Mouse (Mus musculus): ENCODE data around the gene Dpp9.
A peak's percentile ranks its signal among the peaks of the same experiment; 100 is the strongest.
"Not testable (repeated sequence)": the region's sequence is repeated elsewhere in the genome, so short reads cannot be mapped to it uniquely, and the experiment has no call there.

Gene Dpp9

DNA sequence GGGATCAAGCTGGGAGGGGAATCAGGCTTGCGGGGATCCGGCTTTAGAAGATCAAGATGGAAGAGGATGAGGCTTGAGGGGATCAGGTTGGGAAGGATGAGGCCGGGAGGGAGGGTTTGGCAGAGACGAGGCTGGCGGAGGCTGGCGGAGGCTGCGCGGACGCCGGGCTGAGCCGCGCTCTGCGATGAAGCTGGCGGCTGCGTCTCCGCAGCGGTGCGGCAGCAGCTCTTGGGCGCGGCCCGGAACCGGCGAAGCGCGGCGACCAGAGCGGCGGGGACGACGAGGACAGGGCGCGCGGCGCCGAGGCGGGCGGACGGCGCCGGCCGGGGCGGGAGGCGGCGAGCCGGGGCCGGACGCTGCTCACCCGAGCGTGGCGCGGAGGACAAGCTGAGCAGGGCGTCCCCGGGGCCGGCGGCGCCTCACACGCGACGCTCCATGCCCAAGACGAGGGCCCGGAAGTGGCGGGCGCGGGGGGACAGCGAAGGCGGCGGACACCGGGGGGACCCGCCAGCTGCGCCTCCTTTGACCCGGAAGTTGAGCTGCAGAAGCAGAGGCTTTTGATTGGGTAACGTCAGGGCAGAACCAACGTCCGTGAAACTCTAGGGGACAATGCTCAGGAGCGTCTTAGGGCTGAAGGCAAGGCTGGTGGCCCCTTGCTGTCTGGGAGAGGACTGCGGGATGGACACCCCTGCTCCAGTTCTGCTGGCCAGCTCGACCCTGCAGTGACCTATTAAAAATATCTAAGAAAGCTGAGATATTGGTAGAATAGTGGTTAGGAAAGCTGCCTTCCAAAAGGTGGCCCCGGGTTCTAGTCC lies at the start of gene Dpp9:
Gene Dpp9, minus strand, starts transcription at position 529 of the 815 bp plus-strand sequence.
- peak; percentile 93 for DNase-seq (ENCODE audit: low spot score)

- no peak for DNase-seq (ENCODE audit: low spot score)
These were observed 47.6 kb upstream of the Dpp9 start for GRCm38 (mm10) chr17:56266271-56266670.

DNA sequence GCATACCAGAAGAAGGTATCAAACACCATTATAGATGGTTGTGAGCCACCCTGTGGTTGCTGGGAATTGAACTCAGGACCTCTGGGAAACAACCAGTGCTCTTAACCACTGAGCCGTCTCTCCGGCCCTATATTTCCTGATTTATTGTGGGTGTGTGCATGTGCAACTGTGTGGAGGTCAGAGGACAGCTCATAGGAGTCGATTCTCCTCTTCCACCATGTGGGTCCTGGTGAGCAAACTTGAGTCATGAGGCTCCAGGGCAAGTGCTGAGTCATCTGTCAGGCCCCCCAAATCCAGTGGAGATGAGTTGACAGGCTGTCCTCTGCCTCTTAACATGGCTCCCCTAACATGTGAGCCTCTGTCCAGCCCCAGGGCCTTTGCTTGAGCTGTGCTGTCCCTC lies 47.2 kb upstream of the Dpp9 start:
- DNase-seq (ENCODE audit: low spot score): no peak

GRCm38 (mm10) chr17:56265011-56265410 lies 46.3 kb upstream of the Dpp9 start:
- DNase-seq (ENCODE audit: low spot score): no peak

DNA sequence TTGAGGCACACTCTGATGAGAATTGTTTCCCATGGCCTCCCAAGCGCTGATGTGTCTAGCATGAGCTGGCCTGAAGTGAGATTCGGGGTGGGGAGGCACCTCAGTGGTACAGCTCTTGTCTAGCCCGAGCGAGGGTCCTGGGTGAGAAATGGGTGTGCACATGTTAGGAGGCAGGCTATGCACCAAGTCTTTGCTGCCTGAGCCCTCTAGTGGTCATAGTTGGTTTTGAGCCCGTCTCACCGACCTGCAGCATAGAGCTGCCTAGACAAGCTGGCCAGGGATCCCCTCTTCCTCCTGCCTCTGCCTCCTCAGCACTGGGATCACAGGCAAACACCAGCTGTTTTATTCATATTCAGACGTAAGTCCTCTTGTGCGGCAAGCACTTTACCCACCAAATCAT lies 45.3 kb upstream of the Dpp9 start:
- peak; percentile 87 for DNase-seq (ENCODE audit: low spot score)

DNA sequence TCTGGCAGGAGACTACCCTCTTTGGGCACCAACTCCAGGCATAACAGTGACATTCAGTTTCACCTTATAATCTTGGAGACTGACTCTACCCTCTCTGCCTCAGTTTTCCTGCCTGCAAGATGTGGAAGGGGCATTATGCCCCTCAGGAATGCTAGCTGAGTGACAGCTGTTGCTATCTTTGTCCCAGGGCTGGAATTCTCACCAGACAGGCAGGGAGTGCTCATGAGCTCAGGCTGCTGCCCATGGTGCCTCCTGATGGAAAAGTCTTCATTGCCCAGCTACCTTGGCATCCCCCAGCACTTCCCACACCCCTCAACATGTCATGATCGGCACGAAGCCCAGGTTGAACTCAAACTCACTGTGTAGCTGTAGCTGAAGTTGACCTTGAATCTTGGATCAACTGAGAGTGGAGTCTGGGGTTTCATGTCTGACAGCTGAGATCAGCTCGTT lies 44.0 kb upstream of the Dpp9 start:
- no peak for DNase-seq (ENCODE audit: low spot score)

GRCm38 (mm10) chr17:56261166-56261565 lies 42.5 kb upstream of the Dpp9 start:
- DNase-seq (ENCODE audit: low spot score): no peak

DNA sequence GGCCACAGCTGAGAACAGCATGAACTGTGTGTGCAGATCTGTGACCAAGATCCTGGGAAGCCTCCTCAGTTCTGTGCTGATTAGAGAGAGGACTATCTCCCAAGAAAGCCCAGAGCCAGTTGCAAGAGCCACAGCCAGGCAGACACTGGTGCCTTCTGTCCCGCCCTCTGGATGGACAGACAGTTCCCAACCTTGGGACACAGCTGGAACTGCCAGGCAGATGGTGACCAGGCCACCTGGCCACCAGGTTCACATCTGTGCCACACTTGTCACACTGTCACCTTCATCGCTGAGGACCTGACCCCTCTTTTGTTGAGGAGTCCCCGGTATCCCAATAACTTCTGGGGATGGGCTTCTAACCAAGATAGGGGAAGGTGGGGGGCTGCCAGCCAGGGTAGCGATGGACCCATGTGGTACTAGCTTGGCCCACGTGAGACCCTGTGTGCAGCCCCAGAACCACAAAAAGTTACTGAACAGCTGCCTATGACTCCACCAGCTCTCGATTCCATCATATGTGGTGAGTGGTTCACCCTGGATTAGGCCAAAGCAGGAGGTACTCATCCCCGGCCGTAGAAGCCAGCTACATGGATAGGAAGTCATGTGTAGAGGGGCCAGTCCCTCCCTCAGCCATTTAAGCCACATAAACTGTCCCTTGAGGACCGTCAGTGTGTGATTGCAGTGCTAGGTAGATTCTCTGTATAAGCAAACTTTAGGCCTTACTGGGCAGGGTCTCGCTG lies 40.8 kb upstream of the Dpp9 start:
- no peak for DNase-seq (ENCODE audit: low spot score)

DNA sequence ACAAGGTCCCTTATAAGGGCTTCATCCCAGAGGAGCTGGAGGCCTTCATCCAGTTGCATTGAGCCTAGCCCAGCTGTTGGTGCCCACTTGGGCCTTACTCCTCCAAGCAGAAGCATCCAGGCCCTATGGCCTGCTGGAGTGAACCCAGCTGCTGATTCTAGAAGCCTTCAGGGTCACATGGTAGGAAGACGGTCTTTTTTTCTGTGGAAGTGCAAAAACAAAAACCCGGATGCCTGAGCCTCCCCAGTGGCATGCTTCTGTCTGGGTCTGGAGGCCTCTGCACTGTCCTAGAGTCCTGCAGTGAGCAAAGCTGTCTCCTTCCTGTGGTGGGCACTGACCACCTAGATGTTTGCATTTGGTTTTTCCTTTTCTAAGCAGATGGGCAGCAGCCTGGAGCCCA lies 40.1 kb upstream of the Dpp9 start:
- not testable (repeated sequence) for DNase-seq (ENCODE audit: low spot score)

DNA sequence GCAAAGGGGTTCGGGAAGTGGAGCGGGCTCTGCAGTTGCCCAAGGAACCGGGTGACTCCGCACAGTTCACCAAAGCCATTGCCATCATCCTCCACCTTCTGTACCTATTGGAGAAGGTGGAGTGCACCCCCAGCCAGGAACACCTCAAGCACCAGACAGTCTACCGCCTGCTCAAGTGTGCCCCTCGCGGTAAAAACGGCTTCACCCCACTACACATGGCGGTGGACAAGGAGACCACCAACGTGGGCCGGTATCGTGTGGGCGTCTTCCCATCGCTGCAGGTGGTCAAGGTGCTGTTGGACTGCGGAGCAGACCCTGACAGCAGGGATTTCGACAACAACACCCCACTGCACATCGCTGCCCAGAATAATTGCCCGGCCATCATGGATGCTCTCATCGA lies 39.6 kb upstream of the Dpp9 start:
- DNase-seq (ENCODE audit: low spot score): not testable (repeated sequence)

GRCm38 (mm10) chr17:56257181-56257894 lies 38.6 kb upstream of the Dpp9 start:
- DNase-seq (ENCODE audit: low spot score): no peak

DNA sequence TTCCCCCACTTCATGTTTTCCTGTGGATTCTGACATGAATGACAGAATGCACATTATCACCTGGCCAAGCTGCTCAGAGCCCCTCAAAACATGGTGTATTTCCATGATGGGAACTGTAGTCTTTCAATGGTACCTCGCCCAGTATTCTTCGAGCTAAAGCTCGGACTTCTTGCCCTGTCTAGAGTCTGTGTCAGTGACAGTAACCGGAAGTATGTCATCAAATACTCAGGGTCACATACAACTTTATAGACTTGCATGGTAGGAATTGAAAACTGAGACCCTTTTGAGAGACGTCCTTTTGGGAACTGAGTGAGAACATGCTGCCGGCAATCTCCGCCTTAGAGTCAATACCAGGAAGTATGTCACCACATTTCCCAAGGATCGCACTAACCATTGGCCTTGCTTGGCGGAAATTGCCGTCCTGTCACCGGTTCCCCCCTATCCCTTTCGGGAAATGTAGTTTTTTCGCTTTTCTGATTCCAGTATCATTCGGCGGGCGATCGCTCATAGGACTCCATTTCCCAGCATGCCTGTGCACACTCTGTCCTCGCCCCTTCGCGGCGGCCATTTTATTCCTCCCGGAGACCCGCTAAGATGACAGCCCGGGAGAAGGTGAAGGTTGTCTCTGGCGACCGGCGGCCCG lies 37.7 kb upstream of the Dpp9 start, which contains the start of gene Fem1a:
Gene Fem1a, plus strand, starts transcription at position 572 of the 643 bp plus-strand sequence.
- peak; percentile 99 for DNase-seq (ENCODE audit: low spot score)

GRCm38 (mm10) chr17:56255863-56256238 lies 37.1 kb upstream of the Dpp9 start:
- DNase-seq (ENCODE audit: low spot score): peak; percentile 98

- DNase-seq (ENCODE audit: low spot score): no peak
These were observed 36.7 kb upstream of the Dpp9 start for GRCm38 (mm10) chr17:56255429-56255828.

GRCm38 (mm10) chr17:56254695-56255094 lies 36.0 kb upstream of the Dpp9 start:
- DNase-seq (ENCODE audit: low spot score): no peak

- peak; percentile 82 for DNase-seq (ENCODE audit: low spot score)
These were observed 32.6 kb upstream of the Dpp9 start for GRCm38 (mm10) chr17:56251136-56251829.

- DNase-seq (ENCODE audit: low spot score): no peak
These were observed 26.9 kb upstream of the Dpp9 start for GRCm38 (mm10) chr17:56245608-56246007.

- DNase-seq (ENCODE audit: low spot score): peak; percentile 92
These were observed 23.1 kb upstream of the Dpp9 start for GRCm38 (mm10) chr17:56241541-56242401.

- peak; percentile 95 for DNase-seq (ENCODE audit: low spot score)
These were observed 15.2 kb upstream of the Dpp9 start for GRCm38 (mm10) chr17:56233818-56234469.

- no peak for DNase-seq (ENCODE audit: low spot score)
These were observed 14.7 kb upstream of the Dpp9 start for GRCm38 (mm10) chr17:56233389-56233788.

All from retina, embryonic 14.5 days (tissue).